Mouse (Mus musculus): ENCODE results near the gene Dda1. TPM values are rescaled to one million over a fixed set of nuclear protein-coding genes. Genes with fewer than 3 reads are reported as not detected.

Gene Dda1
- total RNA-seq, 2 experiments from 2014 or later: 26.8 to 31.1 TPM

DNA sequence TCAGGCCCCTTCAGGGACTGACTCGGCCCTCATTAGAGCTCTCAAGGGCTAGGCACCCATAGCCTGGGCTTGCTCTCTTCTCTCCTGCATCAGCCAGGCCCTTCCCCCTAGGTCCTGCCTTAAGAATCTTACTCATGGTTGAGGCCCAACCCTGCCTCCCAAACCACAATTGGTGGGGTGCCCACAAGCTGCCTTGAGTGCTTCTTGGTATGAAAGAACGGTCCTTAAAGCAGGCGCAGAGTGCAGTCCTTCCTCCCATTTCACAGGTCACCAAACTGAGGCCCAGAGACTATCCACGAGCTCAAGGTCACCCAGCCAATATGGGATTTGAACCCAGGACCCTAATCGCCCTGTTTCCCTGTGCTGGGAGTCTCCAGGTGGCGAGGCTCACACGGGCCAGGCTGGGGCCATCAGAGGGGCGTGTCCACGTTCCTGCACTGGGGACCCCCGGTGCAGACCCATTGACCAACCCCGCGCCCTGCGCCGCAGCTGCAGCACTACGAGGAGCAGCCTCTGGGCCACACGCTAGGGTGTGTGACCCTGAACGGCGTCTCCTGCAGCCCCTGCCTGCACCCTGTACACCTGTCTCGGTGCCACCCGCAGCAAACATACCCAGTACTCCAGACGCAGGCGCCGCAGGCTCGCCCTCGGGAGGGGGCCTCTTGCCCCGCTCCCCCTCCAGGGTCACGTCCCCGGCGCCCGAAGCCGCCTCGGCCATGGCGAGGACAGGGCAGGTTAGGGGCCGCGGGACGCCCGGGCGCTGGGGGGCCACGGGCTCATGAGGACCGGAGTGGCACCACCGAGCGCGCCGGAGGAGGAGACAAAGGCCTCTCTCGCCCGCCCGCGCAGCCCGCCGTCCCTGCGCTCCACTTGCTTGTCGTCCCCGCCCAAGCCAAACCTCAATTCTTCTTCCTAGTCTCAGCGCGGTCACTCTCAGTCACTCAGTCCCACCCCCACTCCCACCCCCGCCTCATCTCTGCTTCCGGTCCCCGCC is 16.4 kb downstream of the Dda1 start, which contains the start of gene Ano8:
Gene Ano8, minus strand, starts transcription at position 822 of the 994 bp plus-strand sequence.
- intact Hi-C loops (cut with DNase I): loop anchor here (5.0 kb wide), 1 partner anchor 37 kb away; no protein-coding TSS in a partner anchor
- DNase-seq: peak; percentile 91
- TF ChIP-seq CTCF (IDR thresholded peaks at IDR 0.05): no peak
- Histone ChIP-seq H3K4me3 (peak within 1 kb of the TSS; percentile 91), H3K27ac (peak within 1 kb of the TSS; percentile 98)

DNA sequence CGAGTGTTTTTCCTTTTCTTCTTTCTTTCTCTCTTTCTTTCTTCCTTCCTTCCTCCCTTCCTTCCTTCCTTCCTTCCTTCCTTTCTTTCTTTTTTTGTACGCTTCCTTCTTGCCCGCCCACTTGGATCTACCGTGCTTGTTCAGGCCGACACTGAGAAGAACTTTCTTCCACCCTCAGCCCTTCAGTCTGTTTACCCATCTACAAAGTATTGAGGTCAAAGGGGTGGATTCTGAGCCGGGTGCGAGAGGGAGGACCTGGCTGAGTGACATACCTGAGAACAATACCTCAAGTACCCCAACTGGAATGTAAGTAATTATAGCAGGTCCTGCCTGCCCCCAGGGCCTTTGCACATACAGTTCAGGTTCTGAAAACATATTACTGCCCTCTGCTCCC is 17.1 kb downstream of the Dda1 start:
- TF ChIP-seq CTCF (IDR thresholded peaks at IDR 0.05): no peak
- Histone ChIP-seq H3K4me3 (peak overlapping the region; percentile 91), H3K27ac (peak overlapping the region; percentile 94)
- DNase-seq: no peak
- intact Hi-C loops (cut with DNase I): loop anchor here (5.0 kb wide), 1 partner anchor 36 kb away; no protein-coding TSS in a partner anchor

DNA sequence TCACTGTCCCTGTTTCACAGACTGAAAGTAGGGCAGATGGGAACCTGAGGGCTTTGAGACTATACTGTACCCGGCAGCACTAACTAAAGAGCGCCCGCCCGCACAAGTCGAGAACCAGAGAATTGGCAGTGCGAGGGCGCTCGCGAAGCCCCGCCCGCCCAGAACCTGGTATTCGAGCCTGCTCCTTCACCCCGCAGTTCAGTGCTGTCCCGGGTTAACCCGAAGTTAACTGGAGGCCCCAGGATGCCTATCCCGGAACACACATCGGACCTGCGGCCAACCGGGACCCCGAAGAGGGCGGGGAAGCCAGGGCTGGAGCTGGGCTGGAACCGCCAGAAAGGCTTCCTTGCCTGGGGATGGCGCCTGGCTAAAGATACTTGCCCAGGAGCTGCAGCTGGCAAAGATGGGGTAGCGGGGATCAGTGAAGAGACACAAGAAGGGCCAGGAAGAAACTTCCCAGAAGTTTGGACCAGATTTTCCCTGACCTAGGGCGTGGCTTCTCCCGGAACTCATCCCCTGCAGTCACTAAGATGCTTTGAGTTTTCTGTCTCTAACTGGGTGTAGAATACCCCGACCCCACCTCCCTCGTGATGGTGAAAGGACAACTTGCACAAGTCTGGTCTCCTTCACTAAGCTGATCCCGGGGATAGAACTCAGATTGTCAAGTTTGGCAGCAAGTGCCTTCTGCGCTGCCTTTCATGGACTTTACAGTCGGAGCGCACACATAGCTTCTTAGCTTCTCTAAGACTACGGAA is 18.9 kb downstream of the Dda1 start, which contains the start of gene Gtpbp3:
Gene Gtpbp3, plus strand, starts transcription at position 413 of the 755 bp plus-strand sequence.
- DNase-seq: peak; percentile 92
- Histone ChIP-seq H3K27ac (peak within 1 kb of the TSS; percentile 98), H3K4me3 (peak within 1 kb of the TSS; percentile 79)
- no peak for TF ChIP-seq CTCF (IDR thresholded peaks at IDR 0.05)
- intact Hi-C loops (cut with DNase I): loop anchor here (5.0 kb wide), 1 partner anchor 34 kb away; no protein-coding TSS in a partner anchor

DNA sequence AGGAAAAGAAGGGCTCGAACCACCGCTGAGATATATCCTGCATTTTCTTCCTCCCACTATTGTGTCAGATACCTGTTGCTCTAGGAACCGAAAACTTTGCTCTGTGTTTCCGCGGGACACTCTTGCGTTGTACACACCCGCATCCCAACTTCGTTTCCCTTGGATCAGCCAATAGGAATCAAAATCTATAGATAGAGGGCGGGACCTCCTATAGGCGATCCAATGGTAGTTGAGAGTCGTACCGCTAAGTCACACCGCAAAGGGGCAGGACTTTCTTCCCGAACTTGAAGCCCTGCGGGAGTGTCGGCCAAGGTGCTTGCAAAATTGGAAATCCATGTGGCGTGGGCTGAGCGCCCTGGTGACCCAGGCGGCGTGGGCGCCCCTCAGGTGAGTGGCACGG is 19.5 kb downstream of the Dda1 start:
- intact Hi-C loops (cut with DNase I): loop anchor here (5.0 kb wide), 1 partner anchor 34 kb away; no protein-coding TSS in a partner anchor
- peak; percentile 89 for DNase-seq
- TF ChIP-seq CTCF (IDR thresholded peaks at IDR 0.05): 0 out of 2 replicates have a peak, but pooled peaks have one; percentile 1
- Histone ChIP-seq H3K27ac (peak overlapping the region; percentile 98), H3K4me3 (peak overlapping the region; percentile 79)

DNA sequence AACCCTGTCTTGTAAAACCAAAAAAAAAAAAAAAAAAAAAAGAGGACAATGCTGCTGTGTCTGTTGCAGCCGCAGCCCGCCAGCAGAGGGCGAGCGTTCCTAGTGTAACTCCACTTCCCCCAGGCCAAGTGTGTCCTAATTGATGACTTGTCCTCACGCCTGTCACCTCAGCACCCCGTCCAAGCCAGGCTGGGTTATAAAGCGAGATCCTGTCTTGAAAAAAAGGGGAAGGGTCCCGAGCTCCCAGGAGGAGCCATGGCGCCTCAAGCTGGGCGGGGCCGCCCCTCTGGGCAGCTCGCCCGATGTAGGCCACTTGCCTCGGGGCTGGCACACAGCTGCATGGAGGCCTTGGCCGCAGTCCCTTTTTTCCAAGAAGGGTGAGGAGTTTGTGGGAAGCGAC is 26.0 kb downstream of the Dda1 start:
- peak overlapping the region; percentile 81 for H3K27ac ChIP-seq
- intact Hi-C loops (cut with DNase I): no loop called here
- peak overlapping the region; percentile 61 for H3K4me3 ChIP-seq
- peak; percentile 93 for DNase-seq
- peak; percentile 77 for TF ChIP-seq CTCF (IDR thresholded peaks at IDR 0.05)

- intact Hi-C loops (cut with DNase I): loop anchor here (1.0 kb wide), 1 partner anchor 25 kb away; no protein-coding TSS in a partner anchor
- peak overlapping the region; percentile 81 for H3K27ac ChIP-seq
Observed at GRCm38 (mm10) chr8:71495811-71496210, 26.8 kb downstream of the Dda1 start.

DNA sequence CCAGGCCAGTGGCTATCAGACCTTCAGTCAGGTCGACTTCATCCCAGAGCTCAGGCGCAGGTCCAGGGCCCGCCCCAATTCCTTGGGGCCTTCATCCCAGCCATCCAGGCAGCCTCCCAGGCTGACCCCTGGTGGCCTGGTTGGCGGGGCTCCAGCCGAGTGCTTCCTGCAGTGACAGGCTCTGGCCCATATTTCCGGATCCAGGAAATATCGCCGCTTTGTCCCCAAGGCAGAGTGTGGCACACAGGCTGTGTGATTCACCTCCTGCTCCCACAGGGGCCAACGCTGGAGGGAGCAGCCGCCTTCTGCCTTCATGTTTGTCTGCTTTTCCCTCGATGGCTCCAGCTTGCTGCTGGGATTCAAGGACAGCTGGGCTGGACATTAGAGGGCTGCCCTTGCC is 27.5 kb downstream of the Dda1 start:
- peak overlapping the region; percentile 81 for H3K27ac ChIP-seq
- intact Hi-C loops (cut with DNase I): loop anchor here (1.0 kb wide), 1 partner anchor 25 kb away; no protein-coding TSS in a partner anchor
- peak; percentile 41 for TF ChIP-seq CTCF (IDR thresholded peaks at IDR 0.05)

More at GRCm38 (mm10) chr8:71495811-71496210, 26.8 kb downstream of the Dda1 start:
- peak; percentile 36 for DNase-seq
- no peak for TF ChIP-seq CTCF (IDR thresholded peaks at IDR 0.05)
- H3K4me3 ChIP-seq: no peak overlapping the region; the same call in 1 of the 2 replicates

DNA sequence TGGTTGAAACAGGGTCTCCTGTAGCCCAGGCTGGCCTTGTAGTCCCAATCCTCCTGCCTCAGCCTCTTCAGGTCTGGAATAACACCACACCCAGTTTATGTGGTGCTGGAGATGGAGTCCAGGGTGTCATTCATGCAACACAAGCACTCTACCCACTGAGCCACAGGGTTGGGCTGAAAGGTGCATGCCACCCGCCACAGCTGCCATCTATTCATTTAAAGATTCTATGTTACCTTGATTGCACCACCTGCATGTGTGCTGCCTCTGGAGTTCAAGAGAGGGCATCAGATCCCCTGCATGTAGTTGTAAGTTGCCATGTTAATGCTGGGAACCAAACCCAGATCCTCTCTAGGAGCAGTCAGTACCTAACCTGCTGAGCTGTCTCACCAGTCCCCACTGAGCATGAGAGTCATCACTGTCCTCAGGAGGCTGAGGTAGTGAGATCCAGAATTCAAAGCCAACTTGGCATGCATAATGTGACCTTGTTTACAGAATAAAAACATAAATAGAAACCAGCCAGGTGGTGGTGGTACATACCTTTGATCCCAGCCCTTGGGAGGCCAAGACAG is 28.2 kb downstream of the Dda1 start:
- TF ChIP-seq CTCF (IDR thresholded peaks at IDR 0.05): no peak
- peak; percentile 22 for DNase-seq
- intact Hi-C loops (cut with DNase I): no loop called here
- H3K27ac ChIP-seq: peak overlapping the region; percentile 81
- H3K4me3 ChIP-seq: peak overlapping the region; percentile 15

More for the DNA sequence above, 27.5 kb downstream of the Dda1 start:
- peak overlapping the region; percentile 15 for H3K4me3 ChIP-seq
- DNase-seq: peak; percentile 94

- Histone ChIP-seq H3K27ac (peak overlapping the region; percentile 81), H3K4me3 (peak overlapping the region; percentile 7; the same call in 1 of the 2 replicates)
- intact Hi-C loops (cut with DNase I): no loop called here
- no peak for TF ChIP-seq CTCF (IDR thresholded peaks at IDR 0.05)
- DNase-seq: peak; percentile 44
Observed at GRCm38 (mm10) chr8:71497881-71498501, 29.0 kb downstream of the Dda1 start.

GRCm38 (mm10) chr8:71498816-71499690 is 30.1 kb downstream of the Dda1 start:
- H3K4me3 ChIP-seq: no peak overlapping the region
- peak overlapping the region; percentile 81 for H3K27ac ChIP-seq
- TF ChIP-seq CTCF (IDR thresholded peaks at IDR 0.05): no peak
- intact Hi-C loops (cut with DNase I): no loop called here
- peak; percentile 23 for DNase-seq

Measured in gastrocnemius, adult 2 months (tissue).